Mouse (Mus musculus) liver, adult 2 months (tissue): ENCODE results near the gene Prrt3.

Source experiments
- CTCF ChIP-seq: fragments of 200-500 bp; IDR thresholded peaks from 2 replicates; pipeline ENCODE4 v1.5.1; 2011; ENCODE audit warnings: low read depth, low read length, control low read depth
- POLR2A ChIP-seq: fragments of 200-500 bp; IDR thresholded peaks from 2 replicates; pipeline ENCODE4 v1.6.1; 2011; ENCODE audit warnings: low read length, control low read depth; ENCODE audit not compliant: insufficient read depth; ENCODE audit errors: extremely low read depth

DNA sequence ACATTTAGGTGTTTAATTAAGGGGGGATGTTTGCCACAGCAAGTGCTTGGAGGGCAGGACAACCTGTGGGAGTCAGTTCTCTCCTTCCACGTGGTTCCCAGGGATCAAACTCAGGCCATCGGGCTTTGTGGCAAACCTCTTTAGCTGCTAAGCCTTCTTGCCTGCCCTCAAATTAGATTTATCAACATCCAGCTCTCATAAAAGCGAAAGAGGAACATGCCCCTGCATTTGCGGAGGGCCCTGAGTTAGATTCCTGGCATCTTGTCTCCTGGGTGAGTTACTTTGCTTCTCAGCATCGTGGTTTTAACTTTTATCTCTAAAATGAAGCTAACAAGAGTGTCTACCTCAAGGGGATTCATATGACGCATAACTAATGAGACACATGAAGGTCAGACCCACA lies 2.4 kb downstream of the Prrt3 start:
- TF ChIP-seq CTCF (no peak), POLR2A (no peak)
